Mouse (Mus musculus) mesoderm, embryonic 11.5 days (tissue): ENCODE data around the gene P2ry12.

Source experiments
- DNase-seq: peaks from one replicate; pipeline ENCODE4 v3.0.0-alpha.2; 2012; ENCODE audit warnings: low read depth, low spot score

Gene P2ry12

GRCm38 (mm10) chr3:59234878-59235277, 27.8 kb downstream of the P2ry12 start:
- DNase-seq: no peak

GRCm38 (mm10) chr3:59230912-59231311, 31.8 kb downstream of the P2ry12 start:
- no peak for DNase-seq

GRCm38 (mm10) chr3:59228730-59229551, 33.7 kb downstream of the P2ry12 start:
- peak; percentile 44 for DNase-seq

- no peak for DNase-seq
Observed at GRCm38 (mm10) chr3:59227696-59228095, 35.0 kb downstream of the P2ry12 start.

GRCm38 (mm10) chr3:59225411-59225810, 37.3 kb downstream of the P2ry12 start:
- DNase-seq: no peak

GRCm38 (mm10) chr3:59222303-59222702, 40.4 kb downstream of the P2ry12 start:
- no peak for DNase-seq

- no peak for DNase-seq
Observed at GRCm38 (mm10) chr3:59219326-59219725, 43.3 kb downstream of the P2ry12 start.

GRCm38 (mm10) chr3:59217211-59217610, 45.5 kb downstream of the P2ry12 start:
- no peak for DNase-seq

GRCm38 (mm10) chr3:59212404-59212803, 50.3 kb downstream of the P2ry12 start:
- no peak for DNase-seq

GRCm38 (mm10) chr3:59211784-59212183, 50.9 kb downstream of the P2ry12 start:
- DNase-seq: no peak

GRCm38 (mm10) chr3:59210727-59211126, 51.9 kb downstream of the P2ry12 start, which contains the start of gene P2ry13:
P2ry13 (minus strand) TSS chr3:59210882.
- DNase-seq: no peak

GRCm38 (mm10) chr3:59210089-59210488, 52.6 kb downstream of the P2ry12 start:
- no peak for DNase-seq

GRCm38 (mm10) chr3:59208650-59209548, 53.8 kb downstream of the P2ry12 start:
- DNase-seq: peak; percentile 79

- no peak for DNase-seq
Observed at GRCm38 (mm10) chr3:59205941-59206340, 56.7 kb downstream of the P2ry12 start.

GRCm38 (mm10) chr3:59204719-59205503, 57.8 kb downstream of the P2ry12 start:
- DNase-seq: no peak

- DNase-seq: no peak
Observed at GRCm38 (mm10) chr3:59203802-59204520, 58.7 kb downstream of the P2ry12 start.

- DNase-seq: no peak
Observed at GRCm38 (mm10) chr3:59197329-59197948, 65.2 kb downstream of the P2ry12 start.

GRCm38 (mm10) chr3:59194938-59195337, 67.7 kb downstream of the P2ry12 start, which contains the start of gene Gpr87:
Gpr87 (minus strand) TSS chr3:59195104.
- DNase-seq: no peak

GRCm38 (mm10) chr3:59194099-59194498, 68.6 kb downstream of the P2ry12 start:
- DNase-seq: no peak

- DNase-seq: no peak
Observed at GRCm38 (mm10) chr3:59191674-59192073, 71.0 kb downstream of the P2ry12 start.
